Mouse (Mus musculus) common myeloid progenitor, adult 5-6 weeks (primary cell): ENCODE data around the gene Ipo5. TPM values are rescaled to one million over a fixed set of nuclear protein-coding genes. Genes with fewer than 3 reads are reported as not detected.

Experiments used
- ATAC-seq: replicated peaks from 2 replicates; pipeline ENCODE4 v1.8.0; 2016; ENCODE audit warnings: low read depth, mild to moderate bottlenecking, moderate TSS enrichment, inconsistent platforms; ENCODE audit not compliant: poor library complexity, severe bottlenecking
- total RNA-seq: library from RNA; stranded (forward); fragments of 200-1000, 187-1606 nt; gene quantifications from 2 replicates; pipeline ENCODE4 v1.2.3, GENCODE M21; 2017

Gene Ipo5
- total RNA-seq: 219 and 238 TPM in 2 replicates

- peak; percentile 90 for ATAC-seq
Observed at GRCm38 (mm10) chr14:120910733-120911324, at the start of gene Ipo5. Gene Ipo5 (plus strand): TSS chr14:120911224.

- peak; percentile 62 for ATAC-seq
Observed at GRCm38 (mm10) chr14:120863205-120863604, 47.8 kb upstream of the Ipo5 start.

- no peak for ATAC-seq
Observed at GRCm38 (mm10) chr14:120864896-120865295, 46.1 kb upstream of the Ipo5 start.

- ATAC-seq: no peak
Observed at GRCm38 (mm10) chr14:120866573-120866972, 44.5 kb upstream of the Ipo5 start.

- ATAC-seq: no peak
Observed at GRCm38 (mm10) chr14:120867121-120867520, 43.9 kb upstream of the Ipo5 start.

- ATAC-seq: no peak
Observed at GRCm38 (mm10) chr14:120868494-120868893, 42.5 kb upstream of the Ipo5 start.

GRCm38 (mm10) chr14:120870736-120871135 lies 40.3 kb upstream of the Ipo5 start:
- ATAC-seq: no peak

- ATAC-seq: no peak
Observed at GRCm38 (mm10) chr14:120874397-120874796, 36.6 kb upstream of the Ipo5 start.

- ATAC-seq: no peak
Observed at GRCm38 (mm10) chr14:120875144-120875543, 35.9 kb upstream of the Ipo5 start.

- ATAC-seq: peak; percentile 67
Observed at GRCm38 (mm10) chr14:120875811-120876388, 35.1 kb upstream of the Ipo5 start.

GRCm38 (mm10) chr14:120877147-120877546 lies 33.9 kb upstream of the Ipo5 start:
- ATAC-seq: peak; percentile 45

GRCm38 (mm10) chr14:120879026-120879425 lies 32.0 kb upstream of the Ipo5 start:
- ATAC-seq: no peak

- no peak for ATAC-seq
Observed at GRCm38 (mm10) chr14:120880601-120881000, 30.4 kb upstream of the Ipo5 start.

GRCm38 (mm10) chr14:120881054-120881453 lies 30.0 kb upstream of the Ipo5 start:
- no peak for ATAC-seq

- no peak for ATAC-seq
Observed at GRCm38 (mm10) chr14:120888681-120889080, 22.3 kb upstream of the Ipo5 start.

- no peak for ATAC-seq
Observed at GRCm38 (mm10) chr14:120892369-120892768, 18.7 kb upstream of the Ipo5 start.

GRCm38 (mm10) chr14:120896613-120897012 lies 14.4 kb upstream of the Ipo5 start:
- ATAC-seq: no peak

- no peak for ATAC-seq
Observed at GRCm38 (mm10) chr14:120898876-120899275, 12.1 kb upstream of the Ipo5 start.

GRCm38 (mm10) chr14:120909396-120909795 lies 1.6 kb upstream of the Ipo5 start:
- no peak for ATAC-seq

GRCm38 (mm10) chr14:120910320-120910719 lies 704 bp upstream of the Ipo5 start:
- peak; percentile 52 for ATAC-seq

- ATAC-seq: peak; percentile 37
Observed at GRCm38 (mm10) chr14:120911388-120911901, 421 bp downstream of the Ipo5 start.
